Mouse (Mus musculus) megakaryocyte, embryonic 14.5 days (primary cell): ENCODE results near the gene Ugt1a7c.
"Not testable (repeated sequence)": the region's sequence is repeated elsewhere in the genome, so short reads cannot be mapped to it uniquely, and the experiment has no call there.

Experiments
- FLI1 ChIP-seq: IDR thresholded peaks from 2 replicates; pipeline ENCODE4 v1.6.1; 2012; ENCODE audit warnings: low read length, inconsistent platforms, mixed read lengths
- GATA1 ChIP-seq: IDR thresholded peaks from 3 replicates; pipeline ENCODE4 v1.6.1; 2012; ENCODE audit warnings: mixed read lengths, low read length, inconsistent platforms, borderline replicate concordance

DNA sequence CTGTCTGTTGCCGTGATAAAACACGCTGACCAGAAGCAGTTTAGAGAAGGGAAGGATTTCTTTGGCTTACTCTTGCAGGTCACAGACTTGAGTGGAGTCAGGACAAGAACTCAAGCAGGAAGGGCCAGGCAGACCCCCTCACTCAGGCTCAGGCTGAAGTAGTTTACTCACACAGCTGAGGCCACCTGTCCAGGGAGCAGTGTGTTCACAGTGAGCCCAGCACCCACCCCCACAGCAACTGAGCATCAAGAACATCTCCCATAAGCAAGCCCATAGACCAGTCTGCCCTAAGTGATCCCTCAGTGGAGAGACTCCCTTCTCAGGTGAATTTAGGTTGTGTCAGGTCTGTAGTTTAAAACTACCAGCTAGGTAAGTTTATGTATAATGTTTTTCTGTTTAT is 14.7 kb downstream of the Ugt1a7c start:
- TF ChIP-seq FLI1, GATA1: not testable (repeated sequence)
